Mouse (Mus musculus): ENCODE measurements at regions not wholly inside any gene's neighbourhood (a gene's known extent, or its start where the extent isn't known, plus 50 kb on each side); places are given as distances from the start of the nearest gene placed in this dataset.

DNA sequence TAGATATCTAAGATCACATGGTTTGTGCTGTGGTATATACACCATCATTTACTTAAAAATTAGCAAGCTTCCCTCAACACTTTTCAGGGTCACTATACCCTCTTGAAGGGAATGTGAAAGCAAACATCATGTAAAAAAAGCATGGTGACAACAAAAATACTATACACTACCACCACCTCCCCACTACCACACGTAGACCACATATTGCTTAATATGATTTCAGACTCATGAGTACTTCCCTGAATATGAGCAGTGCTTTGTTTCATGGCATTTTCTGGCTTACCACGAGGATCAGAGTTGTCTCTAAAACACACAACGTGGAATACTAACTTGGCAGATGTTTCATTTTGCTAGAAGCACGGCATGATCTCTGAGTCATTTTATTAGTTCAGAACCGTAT is 284.0 kb upstream of the Egfl6 start:
- no peak for TF ChIP-seq POLR2A (IDR thresholded peaks at IDR 0.05; ENCODE audit: borderline replicate concordance, control insufficient read depth, low read depth, low read length)
- TF ChIP-seq CTCF (IDR thresholded peaks at IDR 0.05; ENCODE audit: control insufficient read depth, insufficient read depth, low read length): no peak
